Mouse (Mus musculus): ENCODE measurements around the gene Gm4175. TPM values are rescaled to one million over a fixed set of nuclear protein-coding genes. Genes with fewer than 3 reads are reported as not detected.
"Not testable (repeated sequence)": the region's sequence is repeated elsewhere in the genome, so short reads cannot be mapped to it uniquely, and the experiment has no call there.

Gene Gm4175
- not detected in 2 replicates for polyA plus RNA-seq (2016; fragmentation: Nextera tagmentation; extraction: Ambion mirVana)

DNA sequence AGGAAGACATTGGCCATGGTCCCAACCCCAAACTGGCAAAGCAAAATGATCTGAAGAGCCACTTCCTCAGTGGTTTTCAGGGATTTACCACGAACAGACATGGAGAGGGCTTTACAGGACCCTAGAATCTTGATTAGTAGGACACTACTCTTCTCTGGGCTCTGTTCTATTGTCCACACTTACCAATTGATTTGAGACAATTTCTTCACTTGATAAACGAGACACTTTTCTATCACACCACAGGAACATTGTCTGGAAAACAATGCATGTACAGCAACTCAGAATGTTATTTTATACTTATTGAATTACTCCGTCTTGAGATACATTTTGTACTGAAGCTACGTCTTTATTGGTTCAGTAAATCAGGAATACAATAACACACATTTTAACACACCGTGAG lies at the start of gene Gm4175:
Gene Gm4175, minus strand, starts transcription at position 101 of the 400 bp plus-strand sequence.
- not testable (repeated sequence) for H3K4me3 ChIP-seq; ATAC-seq (ENCODE audit: insufficient number of reproducible peaks, insufficient read depth, low FRiP score, low TSS enrichment); H3K36me3 ChIP-seq; H3K9ac ChIP-seq; H3K4me2 ChIP-seq (replicated peaks); H3K9me3 ChIP-seq; H3K27ac ChIP-seq; H3K4me1 ChIP-seq; H3K27me3 ChIP-seq
- WGBS: no CpG with 5 or more reads among the region's 5 CpGs

GRCm38 (mm10) chr7:21796628-21797027 lies 35.4 kb upstream of the Gm4175 start, which contains the start of gene Gm4177:
Gm4177 (minus strand) TSS chr7:21796728.
- not testable (repeated sequence) for H3K36me3 ChIP-seq; H3K4me3 ChIP-seq; H3K4me2 ChIP-seq (replicated peaks); H3K9me3 ChIP-seq; H3K4me1 ChIP-seq; H3K9ac ChIP-seq; H3K27me3 ChIP-seq; H3K27ac ChIP-seq; ATAC-seq (ENCODE audit: insufficient number of reproducible peaks, insufficient read depth, low FRiP score, low TSS enrichment)
- WGBS: no CpG with 5 or more reads among the region's 3 CpGs

Other genes with a start within 250 kb of the Gm4175 start
- gene Vmn1r130, start 249.7 kb downstream of the Gm4175 start, polyA plus RNA-seq (2016; fragmentation: Nextera tagmentation; extraction: Ambion mirVana): not detected in 2 replicates
- not detected in 2 replicates for gene Vmn1r131, start 215.4 kb downstream of the Gm4175 start, polyA plus RNA-seq (2016; fragmentation: Nextera tagmentation; extraction: Ambion mirVana)
- not detected in 2 replicates for gene Vmn1r132, start 147.4 kb downstream of the Gm4175 start, polyA plus RNA-seq (2016; fragmentation: Nextera tagmentation; extraction: Ambion mirVana)
- not detected in 2 replicates for gene Gm4177, start 35.3 kb upstream of the Gm4175 start, polyA plus RNA-seq (2016; fragmentation: Nextera tagmentation; extraction: Ambion mirVana)
- not detected in 2 replicates for gene Vmn1r135, start 70.9 kb upstream of the Gm4175 start, polyA plus RNA-seq (2016; fragmentation: Nextera tagmentation; extraction: Ambion mirVana)
- not detected in 2 replicates for gene Gm5725, start 82.8 kb upstream of the Gm4175 start, polyA plus RNA-seq (2016; fragmentation: Nextera tagmentation; extraction: Ambion mirVana)
- gene Gm5891, start 159.8 kb upstream of the Gm4175 start, polyA plus RNA-seq (2016; fragmentation: Nextera tagmentation; extraction: Ambion mirVana): not detected in 2 replicates
- not detected in 2 replicates for gene Vmn1r137, start 233.1 kb upstream of the Gm4175 start, polyA plus RNA-seq (2016; fragmentation: Nextera tagmentation; extraction: Ambion mirVana)